Mouse (Mus musculus): ENCODE data around the gene Zfp335. TPM values are rescaled to one million over a fixed set of nuclear protein-coding genes. Genes with fewer than 3 reads are reported as not detected.

Gene Zfp335
- polyA plus RNA-seq, 1 experiment from 2014 or later = 19.9 TPM

DNA sequence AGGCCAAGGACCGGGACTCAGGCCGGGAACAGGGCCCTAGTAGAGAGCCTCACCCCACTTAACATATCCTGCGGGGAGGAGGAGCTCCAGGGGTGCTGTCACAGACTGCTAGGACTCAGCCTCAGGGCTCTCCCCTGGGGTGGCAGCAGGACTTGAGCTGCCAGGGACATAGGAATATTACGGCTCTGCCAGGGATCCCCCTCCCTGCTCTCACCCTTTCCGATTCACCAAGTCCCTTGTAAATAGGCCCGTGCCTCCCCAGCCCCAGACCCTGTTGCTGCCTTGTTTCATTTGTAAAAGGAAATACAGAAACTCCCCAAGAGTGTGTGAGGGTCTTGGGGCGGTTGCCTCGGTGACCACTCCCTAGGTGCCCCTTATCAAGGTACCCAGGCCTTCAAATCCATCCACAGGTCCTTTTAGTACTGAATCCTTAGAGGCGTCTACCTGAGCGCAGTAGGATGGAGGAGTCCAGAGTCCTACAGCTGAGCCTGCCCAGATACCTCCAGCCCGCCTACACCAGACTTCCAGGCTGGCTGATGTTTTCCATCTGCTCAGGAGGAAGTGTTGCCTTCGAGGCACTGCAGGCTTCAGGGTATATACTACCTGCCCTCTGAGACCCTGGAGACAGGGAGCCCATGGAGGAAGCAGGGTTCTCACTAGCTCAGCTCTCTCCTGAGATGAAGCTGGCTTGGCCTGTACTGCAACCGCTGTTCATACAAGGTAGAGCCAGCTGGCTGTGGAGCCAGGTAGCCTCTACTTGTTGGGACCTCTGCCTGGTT, 20.3 kb downstream of the Zfp335 start:
- no peak overlapping the region for H3K27ac ChIP-seq (ENCODE audit: low read length)
- no peak overlapping the region for H3K4me2 ChIP-seq (ENCODE audit: low read length)
- H3K27me3 ChIP-seq (replicated peaks; ENCODE audit: control insufficient read depth, insufficient read depth, low read length) = no peaks in the 10 kb centered on the region
- H3K4me1 ChIP-seq (replicated peaks; ENCODE audit: control insufficient read depth, insufficient read depth, low read length) = peaks cover 1% of the 10 kb centered on the region; the same call in 1 of the 2 replicates
- no peak overlapping the region for H3K4me3 ChIP-seq (replicated peaks; ENCODE audit: low read length)
- ATAC-seq = no peak
- 85% methylated on average over 13 of the region's 13 CpGs for WGBS
- H3K36me3 ChIP-seq (ENCODE audit: control insufficient read depth, insufficient read depth) = peaks cover 70% of the 10 kb centered on the region
- no peak overlapping the region for H3K9ac ChIP-seq (replicated peaks; ENCODE audit: low read depth, low read length)
- no peaks in the 10 kb centered on the region for H3K9me3 ChIP-seq (ENCODE audit: control insufficient read depth, low read length)

DNA sequence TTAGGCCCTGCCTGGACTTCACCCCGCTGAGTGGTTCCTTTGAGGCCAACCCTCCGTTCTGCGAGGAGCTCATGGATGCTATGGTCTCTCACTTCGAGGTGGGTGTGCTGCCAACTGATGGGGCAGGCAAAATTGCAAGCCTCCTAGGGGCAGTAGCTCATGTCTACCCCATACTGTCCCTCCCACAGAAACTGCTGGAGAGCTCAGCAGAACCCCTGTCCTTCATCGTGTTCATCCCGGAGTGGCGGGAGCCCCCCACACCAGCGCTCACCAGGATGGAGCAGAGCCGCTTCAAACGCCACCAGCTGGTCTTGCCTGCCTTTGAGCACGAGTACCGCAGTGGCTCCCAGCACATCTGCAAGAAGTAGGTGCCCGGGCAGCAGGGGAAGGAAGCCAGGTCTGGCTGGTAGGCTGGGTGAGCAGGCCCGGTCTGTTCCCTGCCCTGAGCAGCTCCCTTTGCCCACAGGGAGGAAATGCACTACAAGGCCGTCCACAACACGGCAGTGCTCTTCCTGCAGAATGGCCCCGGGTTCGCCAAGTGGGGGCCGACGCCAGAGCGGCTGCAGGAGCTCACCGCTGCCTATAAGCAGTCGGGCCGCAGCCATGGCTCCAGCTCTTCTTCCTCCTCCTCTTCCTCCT, 21.0 kb downstream of the Zfp335 start:
- Histone ChIP-seq H3K9me3 (ENCODE audit: control insufficient read depth, low read length) (no peaks in the 10 kb centered on the region), H3K27ac (ENCODE audit: low read length) (no peak overlapping the region), H3K4me3 (replicated peaks; ENCODE audit: low read length) (no peak overlapping the region), H3K27me3 (replicated peaks; ENCODE audit: control insufficient read depth, insufficient read depth, low read length) (no peaks in the 10 kb centered on the region), H3K36me3 (ENCODE audit: control insufficient read depth, insufficient read depth) (peaks cover 68% of the 10 kb centered on the region), H3K9ac (replicated peaks; ENCODE audit: low read depth, low read length) (no peak overlapping the region), H3K4me2 (ENCODE audit: low read length) (no peak overlapping the region), H3K4me1 (replicated peaks; ENCODE audit: control insufficient read depth, insufficient read depth, low read length) (peaks cover 9% of the 10 kb centered on the region)
- WGBS = 92% methylated on average over 24 of the region's 24 CpGs
- ATAC-seq = no peak

DNA sequence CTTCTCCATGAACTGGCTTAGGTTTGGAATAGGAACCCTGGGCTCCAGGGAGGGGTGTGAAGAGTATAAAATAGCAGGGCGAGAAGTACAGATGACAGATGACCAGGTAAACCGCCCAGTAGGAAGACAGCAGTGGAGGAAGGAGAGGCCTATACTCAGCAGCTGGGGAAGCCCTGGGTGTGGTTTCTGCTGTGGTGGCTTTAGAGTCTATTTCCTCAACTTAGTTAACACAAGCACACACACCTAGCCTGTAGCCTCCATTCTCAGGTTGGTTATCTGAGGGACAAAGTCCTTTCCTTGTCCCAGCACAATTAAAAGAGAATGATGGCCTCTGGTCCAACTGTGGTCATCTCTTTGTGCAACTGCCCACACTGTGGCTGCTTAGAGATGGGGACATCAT, 21.6 kb downstream of the Zfp335 start:
- H3K9me3 ChIP-seq (ENCODE audit: control insufficient read depth, low read length) = no peaks in the 10 kb centered on the region
- ATAC-seq = no peak
- peaks cover 9% of the 10 kb centered on the region for H3K4me1 ChIP-seq (replicated peaks; ENCODE audit: control insufficient read depth, insufficient read depth, low read length)
- no peak overlapping the region for H3K27ac ChIP-seq (ENCODE audit: low read length)
- H3K36me3 ChIP-seq (ENCODE audit: control insufficient read depth, insufficient read depth) = peaks cover 65% of the 10 kb centered on the region
- no peaks in the 10 kb centered on the region for H3K27me3 ChIP-seq (replicated peaks; ENCODE audit: control insufficient read depth, insufficient read depth, low read length)
- H3K4me2 ChIP-seq (ENCODE audit: low read length) = no peak overlapping the region
- H3K4me3 ChIP-seq (replicated peaks; ENCODE audit: low read length) = no peak overlapping the region
- no peak overlapping the region for H3K9ac ChIP-seq (replicated peaks; ENCODE audit: low read depth, low read length)
- WGBS = 86% methylated on average over 2 of the region's 2 CpGs

DNA sequence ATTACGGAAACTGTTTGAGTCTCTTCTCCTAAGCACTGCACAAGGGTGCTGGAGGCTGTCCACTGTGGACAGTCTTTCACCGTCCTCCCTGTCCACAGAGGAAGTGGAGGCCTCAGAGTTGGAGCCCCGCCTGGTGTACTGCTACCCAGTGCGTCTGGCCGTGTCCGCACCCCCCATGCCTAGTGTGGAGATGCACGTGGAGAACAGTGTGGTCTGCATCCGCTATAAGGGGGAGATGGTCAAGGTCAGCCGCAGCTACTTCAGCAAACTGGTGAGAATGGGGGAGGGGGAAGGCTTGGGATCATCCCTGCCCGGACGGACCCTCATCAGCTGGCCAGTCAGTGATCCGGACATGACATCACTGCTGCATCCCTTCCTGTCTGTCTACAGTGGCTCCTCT, 22.6 kb downstream of the Zfp335 start:
- Histone ChIP-seq H3K4me3 (replicated peaks; ENCODE audit: low read length) (no peak overlapping the region), H3K27ac (ENCODE audit: low read length) (no peak overlapping the region), H3K4me2 (ENCODE audit: low read length) (no peak overlapping the region), H3K27me3 (replicated peaks; ENCODE audit: control insufficient read depth, insufficient read depth, low read length) (no peaks in the 10 kb centered on the region), H3K9me3 (ENCODE audit: control insufficient read depth, low read length) (no peaks in the 10 kb centered on the region), H3K4me1 (replicated peaks; ENCODE audit: control insufficient read depth, insufficient read depth, low read length) (peaks cover 9% of the 10 kb centered on the region), H3K36me3 (ENCODE audit: control insufficient read depth, insufficient read depth) (peaks cover 64% of the 10 kb centered on the region), H3K9ac (replicated peaks; ENCODE audit: low read depth, low read length) (no peak overlapping the region)
- WGBS = 86% methylated on average over 12 of the region's 12 CpGs
- ATAC-seq = no peak

DNA sequence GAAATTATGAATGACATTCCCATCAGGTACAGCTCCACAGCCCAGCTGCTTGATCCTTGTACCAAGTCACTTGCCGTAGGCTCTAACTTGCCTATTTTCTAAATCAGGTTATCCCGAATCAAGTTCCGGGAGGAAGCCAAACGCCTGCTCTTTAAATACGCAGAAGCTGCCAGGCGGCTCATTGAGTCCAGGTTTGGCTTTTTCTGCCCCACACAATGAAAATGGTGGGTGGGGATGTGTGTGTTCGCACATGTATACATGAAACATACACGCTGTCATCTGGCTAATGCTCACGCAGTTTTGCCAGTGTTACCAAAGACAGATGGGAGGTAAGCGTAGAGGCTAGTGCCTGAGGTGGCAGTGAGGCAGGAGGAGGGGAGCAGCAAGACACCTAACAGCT, 24.9 kb downstream of the Zfp335 start:
- Histone ChIP-seq H3K36me3 (ENCODE audit: control insufficient read depth, insufficient read depth) (peaks cover 45% of the 10 kb centered on the region), H3K4me2 (ENCODE audit: low read length) (no peak overlapping the region), H3K27ac (ENCODE audit: low read length) (no peak overlapping the region; the same call in 1 of the 2 replicates), H3K4me3 (replicated peaks; ENCODE audit: low read length) (no peak overlapping the region), H3K4me1 (replicated peaks; ENCODE audit: control insufficient read depth, insufficient read depth, low read length) (peaks cover 9% of the 10 kb centered on the region), H3K9me3 (ENCODE audit: control insufficient read depth, low read length) (no peaks in the 10 kb centered on the region), H3K9ac (replicated peaks; ENCODE audit: low read depth, low read length) (no peak overlapping the region), H3K27me3 (replicated peaks; ENCODE audit: control insufficient read depth, insufficient read depth, low read length) (no peaks in the 10 kb centered on the region)
- WGBS = 94% methylated on average over 10 of the region's 10 CpGs
- ATAC-seq = no peak

DNA sequence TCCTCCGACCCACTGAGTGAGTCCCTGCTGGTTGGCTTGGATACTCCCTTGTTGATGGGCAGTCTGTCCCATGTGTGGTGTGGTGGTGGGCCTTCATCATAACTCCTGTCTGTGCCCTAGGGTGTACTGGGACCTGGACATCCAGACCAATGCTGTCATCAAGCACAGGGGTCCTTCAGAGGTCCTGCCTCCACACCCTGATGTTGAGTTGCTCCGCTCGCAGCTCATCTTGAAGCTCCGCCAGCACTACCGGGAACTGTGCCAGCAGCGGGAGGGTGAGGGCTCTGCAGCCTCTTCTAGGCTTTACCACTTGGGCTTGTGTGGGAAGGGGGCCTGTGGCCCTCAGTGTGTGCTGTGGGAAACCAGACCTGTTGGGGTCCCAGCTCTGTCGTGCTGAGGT, 25.8 kb downstream of the Zfp335 start:
- H3K36me3 ChIP-seq (ENCODE audit: control insufficient read depth, insufficient read depth) = peaks cover 37% of the 10 kb centered on the region
- no peak overlapping the region for H3K9ac ChIP-seq (replicated peaks; ENCODE audit: low read depth, low read length)
- no peak overlapping the region for H3K4me3 ChIP-seq (replicated peaks; ENCODE audit: low read length)
- no peak overlapping the region for H3K27ac ChIP-seq (ENCODE audit: low read length)
- H3K9me3 ChIP-seq (ENCODE audit: control insufficient read depth, low read length) = no peaks in the 10 kb centered on the region
- peak; percentile 18; the same call in 1 of the 2 replicates for ATAC-seq
- no peak overlapping the region for H3K4me2 ChIP-seq (ENCODE audit: low read length)
- WGBS = 35% methylated on average over 7 of the region's 7 CpGs
- no peaks in the 10 kb centered on the region for H3K27me3 ChIP-seq (replicated peaks; ENCODE audit: control insufficient read depth, insufficient read depth, low read length)
- peaks cover 14% of the 10 kb centered on the region for H3K4me1 ChIP-seq (replicated peaks; ENCODE audit: control insufficient read depth, insufficient read depth, low read length)

DNA sequence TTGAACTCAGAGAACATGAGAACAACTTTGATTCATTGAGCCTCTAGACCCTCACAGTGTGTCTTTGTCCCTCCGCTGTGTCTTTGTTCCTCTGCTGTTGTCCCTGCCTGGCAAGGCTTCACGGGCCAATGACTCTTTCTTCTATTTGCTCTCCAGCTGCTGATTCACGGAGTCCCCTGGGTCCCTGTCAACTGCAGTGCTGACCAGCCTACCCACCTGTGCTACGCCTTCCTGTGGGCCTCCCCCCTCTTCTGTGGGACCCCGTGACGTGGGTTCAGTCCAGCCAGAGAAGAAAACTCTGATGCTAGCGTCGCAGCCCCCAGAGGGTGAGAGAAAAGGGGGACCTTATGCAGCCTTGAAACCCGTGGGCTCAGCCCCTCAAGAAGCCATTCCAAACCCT, 28.9 kb downstream of the Zfp335 start:
- WGBS = 35% methylated on average over 9 of the region's 9 CpGs
- Histone ChIP-seq H3K27ac (ENCODE audit: low read length) (no peak overlapping the region), H3K9ac (replicated peaks; ENCODE audit: low read depth, low read length) (no peak overlapping the region), H3K36me3 (ENCODE audit: control insufficient read depth, insufficient read depth) (peaks cover 26% of the 10 kb centered on the region), H3K4me3 (replicated peaks; ENCODE audit: low read length) (no peak overlapping the region), H3K9me3 (ENCODE audit: control insufficient read depth, low read length) (no peaks in the 10 kb centered on the region), H3K27me3 (replicated peaks; ENCODE audit: control insufficient read depth, insufficient read depth, low read length) (no peaks in the 10 kb centered on the region), H3K4me1 (replicated peaks; ENCODE audit: control insufficient read depth, insufficient read depth, low read length) (peaks cover 29% of the 10 kb centered on the region), H3K4me2 (ENCODE audit: low read length) (no peak overlapping the region)
- no peak for ATAC-seq

DNA sequence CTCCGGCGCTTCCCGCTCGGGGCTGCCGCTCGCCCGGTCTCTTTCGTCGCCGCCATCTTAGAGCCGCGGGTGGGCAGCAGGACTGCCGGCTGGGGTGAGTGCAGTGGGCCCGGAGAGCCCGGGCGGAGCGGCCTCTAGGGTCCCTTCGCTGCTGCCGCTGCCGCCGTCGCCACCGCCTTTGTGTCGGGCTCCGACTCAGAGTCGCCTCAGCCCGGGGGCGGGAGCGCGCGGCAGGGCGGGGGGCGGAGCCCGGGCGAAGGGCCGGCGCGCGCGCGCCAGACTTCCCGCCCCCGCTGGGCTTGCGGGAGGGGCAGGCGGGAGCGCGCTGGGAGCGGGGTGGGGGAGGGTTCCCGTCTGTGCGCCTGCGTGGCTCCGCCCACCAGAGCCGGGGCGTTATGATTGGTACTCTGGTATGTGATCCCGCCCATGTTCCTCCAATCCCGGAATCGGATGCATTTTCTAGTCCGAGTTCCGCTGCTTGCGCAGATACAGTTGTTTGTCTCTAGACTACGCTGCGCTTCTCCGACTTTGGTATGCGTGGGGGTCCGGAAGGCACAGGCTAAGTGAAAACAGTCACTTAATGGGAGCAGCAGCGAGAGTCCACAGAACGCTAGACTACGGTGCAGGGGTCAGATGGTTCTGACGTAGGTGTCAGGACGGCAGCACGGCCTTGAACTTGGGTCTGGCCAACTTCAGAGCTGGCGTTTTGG, 31.8 kb downstream of the Zfp335 start:
- H3K4me1 ChIP-seq (replicated peaks; ENCODE audit: control insufficient read depth, insufficient read depth, low read length) = peaks cover 19% of the 10 kb centered on the region
- H3K27me3 ChIP-seq (replicated peaks; ENCODE audit: control insufficient read depth, insufficient read depth, low read length) = no peaks in the 10 kb centered on the region
- under 1% methylated on average over 68 of the region's 72 CpGs for whole genome bisulfite sequencing
- H3K27ac ChIP-seq (ENCODE audit: low read length) = peak overlapping the region; percentile 100
- H3K4me2 ChIP-seq (ENCODE audit: low read length) = peak overlapping the region; percentile 73
- ATAC-seq = peak; percentile 90
- peaks cover 9% of the 10 kb centered on the region for H3K36me3 ChIP-seq (ENCODE audit: control insufficient read depth, insufficient read depth)
- no peaks in the 10 kb centered on the region for H3K9me3 ChIP-seq (ENCODE audit: control insufficient read depth, low read length)
- H3K4me3 ChIP-seq (replicated peaks; ENCODE audit: low read length) = peak overlapping the region; percentile 70
- peak overlapping the region; percentile 100 for H3K9ac ChIP-seq (replicated peaks; ENCODE audit: low read depth, low read length)

DNA sequence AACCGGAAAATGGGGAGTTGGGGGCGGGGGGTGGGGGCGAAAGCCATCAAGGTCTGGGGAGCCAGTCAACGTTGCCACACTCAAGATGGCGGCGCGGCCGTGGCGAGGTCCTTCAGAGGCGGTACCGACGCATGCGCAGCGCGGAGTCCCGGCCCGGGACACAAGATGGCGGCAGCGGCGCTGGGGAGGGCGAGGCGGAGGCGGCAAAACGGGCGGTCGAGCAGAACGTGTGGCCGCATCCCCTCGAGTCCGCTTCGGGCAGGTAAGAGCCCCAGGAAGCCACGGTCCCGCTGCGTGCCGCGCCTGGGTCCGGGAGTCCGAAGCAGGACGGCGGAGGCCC, 32.4 kb downstream of the Zfp335 start, which contains the start of gene Pcif1:
Gene Pcif1 (plus strand): TSS at position 77 of the 340 bp plus-strand sequence.
- Histone ChIP-seq H3K27ac (ENCODE audit: low read length) (peak within 1 kb of the TSS; percentile 100), H3K4me2 (ENCODE audit: low read length) (peak within 1 kb of the TSS; percentile 98), H3K27me3 (replicated peaks; ENCODE audit: control insufficient read depth, insufficient read depth, low read length) (no peaks in the 10 kb centered on the region), H3K4me3 (replicated peaks; ENCODE audit: low read length) (peak within 1 kb of the TSS; percentile 70), H3K9ac (replicated peaks; ENCODE audit: low read depth, low read length) (peak within 1 kb of the TSS; percentile 100), H3K36me3 (ENCODE audit: control insufficient read depth, insufficient read depth) (peaks cover 6% of the 10 kb centered on the region), H3K9me3 (ENCODE audit: control insufficient read depth, low read length) (no peaks in the 10 kb centered on the region), H3K4me1 (replicated peaks; ENCODE audit: control insufficient read depth, insufficient read depth, low read length) (peaks cover 19% of the 10 kb centered on the region)
- ATAC-seq = peak; percentile 89
- WGBS = 0% methylated on average over 40 of the region's 40 CpGs

Measured in forebrain, embryonic 16.5 days (tissue).